Mouse (Mus musculus) kidney, adult 8-10 months (tissue): ENCODE measurements around the gene Spon2.

Experiments used
- DNase-seq, 2 experiments: peaks; one replicate each; pipeline ENCODE4 v3.0.0; 2022

The Spon2 gene

DNA sequence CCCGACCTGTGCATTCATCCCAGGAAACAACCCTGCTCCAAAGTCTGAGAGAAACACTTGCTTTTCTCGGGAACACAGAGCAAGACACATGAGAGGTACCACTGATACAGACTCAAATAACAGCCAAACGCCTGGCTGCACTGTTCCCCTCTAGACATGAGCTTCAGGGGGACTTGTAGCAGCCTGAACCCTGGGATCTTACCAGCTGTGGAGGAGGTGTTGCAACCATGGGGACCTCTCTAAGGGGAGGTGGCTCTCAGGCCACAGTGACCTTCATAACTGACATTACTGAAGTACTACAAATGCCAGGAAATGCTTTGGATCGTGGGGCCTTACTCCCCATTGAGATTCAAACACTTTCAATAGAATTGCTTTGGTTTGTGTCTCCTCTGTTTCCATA is 3.5 kb downstream of the Spon2 start:
- no peak for DNase-seq

DNA sequence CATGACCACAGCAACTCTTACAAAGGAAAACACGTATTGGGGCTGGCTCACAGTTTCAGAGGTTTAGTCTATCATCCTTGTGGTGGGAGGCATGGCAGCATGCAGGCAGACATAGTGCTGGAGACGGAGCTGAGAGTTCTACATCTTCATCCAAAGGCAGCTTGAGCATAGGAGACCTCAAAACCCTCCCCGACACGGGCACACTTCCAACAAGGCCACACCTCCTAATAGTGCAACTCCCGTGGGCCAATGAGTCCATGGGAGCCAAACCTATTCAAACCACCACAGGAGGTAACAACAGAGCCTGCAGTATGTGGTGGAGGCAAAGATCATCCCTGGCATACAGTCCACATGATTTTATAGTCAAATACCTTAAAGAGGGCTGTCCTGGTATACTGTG is 7.0 kb downstream of the Spon2 start:
- no peak for DNase-seq

DNA sequence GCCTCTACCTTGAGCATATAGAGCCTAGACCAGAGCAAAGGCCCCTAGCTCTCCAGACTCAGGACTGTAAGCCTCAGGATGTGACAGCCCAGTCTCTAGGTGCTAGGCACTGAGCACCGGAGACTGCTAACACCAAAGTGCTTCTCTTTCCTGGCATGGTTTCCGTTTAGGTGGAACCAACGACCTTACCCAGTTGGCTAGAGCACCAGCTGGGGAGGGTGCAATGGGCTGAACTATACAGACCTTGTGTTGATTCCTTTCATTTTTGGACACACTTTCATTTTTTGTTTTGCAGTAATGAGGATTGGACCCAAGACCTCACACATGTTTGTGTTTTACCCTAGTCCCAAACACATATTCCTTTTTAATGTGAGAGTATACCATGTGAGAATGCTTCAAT is 7.7 kb downstream of the Spon2 start:
- DNase-seq: no peak

DNA sequence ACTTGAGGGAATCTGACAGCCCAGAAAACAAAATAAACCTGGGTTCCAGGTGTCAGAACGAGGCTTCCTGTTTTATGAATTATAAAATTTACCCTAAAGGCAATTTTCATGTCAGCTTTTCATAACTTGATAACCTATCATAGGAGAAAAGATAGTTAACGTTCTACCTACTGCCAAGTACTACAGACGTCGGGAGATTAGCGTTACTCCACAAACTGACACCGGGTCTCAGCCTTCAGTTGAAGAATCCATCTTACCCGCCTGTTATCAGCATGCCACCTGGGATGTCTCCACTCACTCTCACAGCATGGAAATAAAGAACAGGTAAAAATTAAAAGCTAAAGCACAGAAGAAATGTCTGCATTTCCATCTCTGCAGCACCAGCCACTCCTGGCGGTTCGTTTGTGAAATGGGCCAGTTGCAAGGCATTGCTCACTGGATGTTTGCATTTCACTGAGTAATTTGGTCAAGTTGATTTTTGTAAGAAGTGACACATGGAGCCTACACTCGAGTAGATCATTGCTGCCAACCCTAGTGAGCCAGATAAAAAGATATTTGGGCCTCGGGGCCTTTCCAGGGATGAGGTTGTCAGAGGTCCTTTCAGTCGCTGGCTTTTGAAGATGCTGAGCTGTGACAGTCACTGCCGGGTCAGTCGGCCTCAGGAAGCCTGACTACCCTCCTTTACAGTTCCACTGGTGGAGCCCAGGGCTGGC is 9.6 kb downstream of the Spon2 start:
- no peak for DNase-seq

DNA sequence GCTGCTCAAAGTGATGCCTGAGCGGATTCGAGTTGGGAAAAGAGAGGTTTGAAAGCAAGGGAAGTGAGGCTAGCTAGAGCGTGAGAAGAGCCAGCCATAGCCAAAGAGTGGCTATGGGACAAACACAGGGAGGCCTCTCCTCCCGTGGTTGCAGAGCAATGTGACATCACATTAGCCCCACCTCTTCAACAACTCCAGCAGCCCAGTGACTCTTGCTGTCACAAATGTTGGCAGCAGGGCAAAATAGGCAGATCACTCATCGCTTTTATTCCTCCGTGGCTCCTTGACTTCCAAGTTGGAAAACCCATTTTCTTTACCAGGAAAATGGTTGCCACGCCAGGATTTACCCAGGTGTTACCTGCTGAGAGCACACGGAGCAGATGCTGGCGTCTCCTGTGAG is 11.1 kb downstream of the Spon2 start:
- no peak for DNase-seq

DNA sequence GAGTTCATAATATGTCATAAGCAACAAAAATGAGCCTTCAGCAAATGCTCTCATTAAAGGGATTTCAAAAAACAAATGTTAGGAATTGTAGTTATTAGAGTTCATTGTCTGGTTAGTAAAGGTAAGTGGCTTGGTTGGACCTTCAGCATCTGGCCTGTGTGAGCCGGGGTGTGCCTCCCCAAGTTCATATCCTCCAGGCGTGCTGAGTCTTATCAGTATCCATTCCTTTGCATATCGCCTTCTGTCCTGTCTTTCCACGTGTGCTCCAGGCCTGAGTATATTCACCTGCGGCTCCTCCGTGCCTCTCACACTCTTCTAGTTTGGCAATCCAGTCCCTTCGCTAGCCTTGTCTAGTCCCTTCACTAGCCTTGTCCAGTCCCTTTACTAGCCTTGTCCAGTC is 11.9 kb downstream of the Spon2 start:
- no peak for DNase-seq

DNA sequence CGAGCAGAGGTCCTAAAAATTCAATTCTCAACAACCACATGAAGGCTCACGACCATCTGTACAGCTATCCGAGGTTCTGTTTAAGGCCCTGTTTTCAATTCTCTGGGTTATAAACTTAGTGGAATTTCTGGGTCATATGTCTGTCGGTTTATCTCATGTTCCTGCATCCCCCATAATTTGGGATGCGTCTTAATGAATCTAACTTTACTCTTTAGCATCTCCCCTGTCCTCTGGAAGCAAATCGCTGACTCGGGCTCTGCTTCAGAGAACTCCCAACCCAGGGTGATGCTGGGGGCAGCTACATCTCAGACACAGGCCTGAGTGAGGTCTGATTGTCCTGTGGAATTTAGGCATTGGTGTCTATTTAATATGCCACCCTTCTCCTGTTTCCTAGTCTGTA is 14.0 kb downstream of the Spon2 start:
- no peak for DNase-seq

DNA sequence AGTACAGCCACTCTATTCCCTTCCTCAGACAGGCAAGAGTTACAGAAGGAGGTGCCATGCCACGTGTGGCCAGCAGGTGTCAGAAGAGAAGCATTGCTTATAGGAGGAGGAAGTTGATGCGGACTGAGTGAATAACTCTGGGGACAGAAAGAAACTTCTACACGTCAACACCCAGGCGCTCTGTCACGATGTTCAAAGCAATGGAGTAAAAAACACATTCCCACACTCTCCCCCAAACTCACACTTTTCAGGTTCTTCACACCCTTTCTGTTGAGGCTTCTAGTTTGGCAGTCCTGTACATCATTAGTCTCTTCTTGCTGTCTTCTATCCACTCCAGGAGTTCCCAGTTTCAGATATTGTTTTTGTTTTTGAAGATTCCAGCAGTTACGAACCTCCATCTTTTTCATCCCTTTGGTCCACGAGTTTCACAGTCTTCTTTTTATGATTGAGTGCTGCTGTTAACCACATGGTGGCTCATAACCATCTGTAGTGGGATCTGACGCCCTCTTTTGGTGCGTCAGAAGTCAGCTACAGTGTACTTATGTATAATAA is 14.5 kb downstream of the Spon2 start:
- peak; percentile 57 to 83 for DNase-seq

DNA sequence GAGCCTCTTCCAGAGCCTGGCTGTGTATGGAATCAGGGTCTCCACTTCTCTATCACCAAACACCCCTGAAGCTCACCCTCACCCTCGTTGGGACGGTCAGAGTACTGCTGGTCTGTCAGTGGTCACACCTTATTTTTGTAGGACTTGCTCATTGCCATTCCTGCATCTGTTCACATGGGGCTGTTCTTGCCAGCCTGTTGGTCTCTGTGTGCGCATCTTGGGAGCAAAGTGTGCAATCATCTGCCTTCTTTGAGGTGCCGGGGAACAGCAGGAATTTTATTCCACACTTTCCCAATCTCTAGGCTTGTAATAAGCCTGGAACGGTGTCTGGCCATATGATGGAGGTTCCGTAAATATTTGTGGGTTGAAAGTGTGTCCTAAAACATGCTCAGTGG is 15.1 kb downstream of the Spon2 start:
- DNase-seq: no peak

DNA sequence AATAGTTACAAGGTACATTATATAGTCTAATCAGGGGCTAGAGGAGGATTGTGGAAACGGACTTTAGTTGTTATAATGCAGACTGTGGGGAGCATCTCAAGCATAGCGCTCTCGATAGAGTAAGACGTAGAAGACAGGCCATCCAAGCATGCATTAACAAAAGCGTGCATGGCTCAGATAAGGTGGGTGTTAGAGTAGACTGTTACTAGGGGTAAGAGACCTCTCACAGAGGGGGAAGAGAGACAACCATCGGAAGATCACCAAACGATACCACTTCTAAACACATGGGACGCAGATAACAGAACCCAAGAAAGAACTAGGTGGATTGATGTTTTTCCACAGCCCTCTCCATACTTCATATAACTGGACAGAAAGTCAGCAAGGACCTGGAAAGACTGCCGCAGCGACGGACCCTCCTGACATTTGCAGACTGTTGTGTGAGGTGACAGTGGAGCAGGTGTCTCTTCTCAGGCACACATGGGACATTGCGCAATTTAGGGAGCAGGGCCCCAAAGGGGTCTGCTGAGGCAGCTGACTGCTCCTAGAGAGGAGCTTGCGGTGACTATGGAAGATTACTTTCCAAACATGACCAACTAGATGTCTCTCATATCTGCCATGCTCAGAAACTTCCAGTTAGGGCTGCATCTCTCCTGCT is 15.6 kb downstream of the Spon2 start:
- no peak for DNase-seq

DNA sequence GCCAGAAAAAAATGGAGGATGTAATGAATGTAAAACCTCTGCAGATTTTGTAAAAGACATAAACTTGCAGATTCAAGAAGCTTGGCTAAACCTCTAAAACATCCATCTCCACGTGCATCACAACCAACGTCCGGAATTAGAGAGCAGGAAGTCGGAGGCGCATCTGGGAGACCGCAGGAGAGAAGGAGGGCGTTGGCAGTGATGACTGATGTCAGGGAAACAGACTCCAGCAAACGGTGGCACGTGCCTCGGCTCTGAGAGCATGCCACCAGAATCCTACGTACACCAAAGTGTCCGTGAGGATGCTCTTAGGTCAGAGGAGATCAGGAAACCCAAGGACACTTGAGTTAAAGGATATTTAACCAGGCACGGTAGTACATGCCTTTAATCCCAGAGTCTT is 16.6 kb downstream of the Spon2 start:
- DNase-seq: no peak

DNA sequence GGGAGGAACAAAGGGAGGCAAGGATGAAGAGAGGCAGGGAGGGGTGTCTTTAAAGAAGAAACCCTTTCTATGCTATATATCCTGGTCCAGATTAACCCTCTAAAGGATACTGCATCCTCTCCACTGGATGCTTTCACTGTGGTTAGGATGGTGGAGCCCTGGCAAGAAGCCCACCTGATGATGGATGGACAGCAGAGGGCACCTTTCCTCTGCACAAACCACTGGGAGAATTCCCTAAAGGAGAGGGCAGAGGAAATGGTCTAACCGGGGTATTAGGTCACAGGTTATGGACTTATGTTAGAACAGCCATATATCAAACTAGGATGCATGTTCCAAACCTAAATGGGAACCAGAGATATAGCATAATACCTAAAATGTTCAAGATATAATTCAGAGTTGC is 18.2 kb downstream of the Spon2 start:
- no peak for DNase-seq

DNA sequence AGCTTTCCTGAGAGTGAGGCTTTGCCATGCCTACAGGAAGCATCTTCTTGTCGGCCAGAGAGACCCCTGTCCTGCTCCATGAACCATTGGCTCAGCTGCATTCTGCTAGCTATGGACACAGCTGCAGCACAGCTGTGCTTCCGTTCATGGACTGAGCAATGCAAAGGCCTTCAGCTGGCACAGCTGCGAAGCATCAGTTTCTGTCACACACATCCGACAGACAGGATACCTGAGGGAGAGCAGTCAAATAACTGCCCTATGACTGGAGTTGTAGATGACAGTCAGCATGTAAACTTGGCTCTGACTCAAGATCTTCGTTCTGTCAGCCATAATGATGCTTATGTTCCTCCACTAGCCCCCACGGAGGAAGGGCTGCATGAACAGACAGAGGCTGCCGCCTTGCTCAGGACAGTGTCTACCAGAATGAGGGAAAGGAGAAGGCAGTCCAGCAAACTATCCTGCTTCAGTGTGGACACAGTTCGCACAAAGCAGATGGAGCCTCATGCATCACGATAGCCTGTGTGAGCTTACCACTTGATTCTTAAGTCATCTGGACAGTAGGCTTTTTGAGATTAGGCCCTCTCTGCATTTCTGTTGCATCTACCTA is 22.9 kb downstream of the Spon2 start:
- DNase-seq: no peak

DNA sequence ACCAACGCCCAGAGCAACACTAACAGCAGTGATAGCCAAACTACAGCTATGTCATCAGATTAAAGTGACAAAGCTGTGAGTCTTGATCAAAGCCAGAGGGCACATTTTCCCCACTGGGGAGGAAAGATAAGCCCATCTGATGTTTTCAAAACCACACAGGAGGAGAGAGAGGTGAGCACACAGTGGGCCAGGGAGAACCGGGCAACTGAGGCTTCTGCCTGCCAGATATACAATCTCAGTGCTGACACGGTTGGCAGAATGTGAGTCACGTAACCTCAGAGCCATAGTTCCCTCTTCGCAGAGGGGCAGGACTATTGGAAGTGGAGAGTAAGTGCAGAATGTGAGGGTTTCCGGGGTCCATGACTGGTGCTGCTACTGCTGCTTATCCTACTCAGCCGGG is 24.7 kb downstream of the Spon2 start:
- DNase-seq: no peak
